Mouse (Mus musculus) heart, postnatal 36 days (tissue): ENCODE results near the gene Cilp. TPM values are rescaled to one million over a fixed set of nuclear protein-coding genes. Genes with fewer than 3 reads are reported as not detected.

Experiments
- total RNA-seq, 2 experiments: library from RNA; stranded (reverse); gene quantifications; 2 replicates each; pipeline ENCODE4 v1.2.3; 2021

Gene Cilp
- total RNA-seq, 2 experiments from 2014 or later = 3.9 to 5.6 TPM

Other genes with a start within 250 kb of the Cilp start
- 10 to 100 TPM; 17.3 to 18.6 TPM for gene Hacd3, start 243.5 kb upstream of the Cilp start, total RNA-seq
- 10 to 100 TPM; 58.1 to 64.9 TPM for gene Dpp8, start 232.8 kb upstream of the Cilp start, total RNA-seq
- 10 to 100 TPM in 1 of 2 experiments, 1 to 10 TPM in 1; 9.8 to 10.7 TPM for gene Igdcc4, start 163.7 kb upstream of the Cilp start, total RNA-seq
- gene Igdcc3, start 124.0 kb upstream of the Cilp start, total RNA-seq = under 1 TPM in 1 of 2 experiments, not detected in 1; 0.08 TPM
- gene Parp16, start 69.8 kb upstream of the Cilp start, total RNA-seq = 1 to 10 TPM; 3.8 to 4.1 TPM
- 100 to 1,000 TPM; 127 to 134 TPM for gene Clpx, start 29.1 kb downstream of the Cilp start, total RNA-seq
- gene Pdcd7, start 80.9 kb downstream of the Cilp start, total RNA-seq = 10 to 100 TPM; 13.4 to 14.7 TPM
- gene Ubap1l, start 95.9 kb downstream of the Cilp start, total RNA-seq = under 1 TPM in 1 of 2 experiments, not detected in 1; 0.25 TPM
- gene Kbtbd13, start 126.5 kb downstream of the Cilp start, total RNA-seq = 1 to 10 TPM; 2.2 to 2.4 TPM
- 1 to 10 TPM; 8.4 to 9.2 TPM for gene Rasl12, start 133.3 kb downstream of the Cilp start, total RNA-seq
- not detected for gene Slc51b, start 157.8 kb downstream of the Cilp start, total RNA-seq
- 1 to 10 TPM; 7.1 to 7.5 TPM for gene Mtfmt, start 170.6 kb downstream of the Cilp start, total RNA-seq
- gene Spg21, start 195.8 kb downstream of the Cilp start, total RNA-seq = 10 to 100 TPM; 11.3 to 16.0 TPM